Mouse (Mus musculus) megakaryocyte, embryonic 14.5 days (primary cell): ENCODE data around the gene Comtd1.

Experiments used
- FLI1 ChIP-seq: IDR thresholded peaks from 2 replicates; pipeline ENCODE4 v1.6.1; 2012; ENCODE audit warnings: low read length, inconsistent platforms, mixed read lengths
- GATA1 ChIP-seq: IDR thresholded peaks from 3 replicates; pipeline ENCODE4 v1.6.1; 2012; ENCODE audit warnings: mixed read lengths, low read length, inconsistent platforms, borderline replicate concordance

GRCm38 (mm10) chr14:21812590-21813162 lies 36.1 kb downstream of the Comtd1 start:
- TF ChIP-seq GATA1 (no peak), FLI1 (no peak)
